Mouse (Mus musculus) CH12.LX (cell line): Measurements from ENCODE around the gene Rd3l. TPM values are rescaled to one million over a fixed set of nuclear protein-coding genes. Genes with fewer than 3 reads are reported as not detected.

Experiments
- DNase-seq: peaks from one replicate; pipeline ENCODE4 v3.0.0-alpha.2; 2013; ENCODE audit errors: extremely low read depth
- H3K27ac ChIP-seq: 2 replicates; pipeline ENCODE4 v1.5.1; 2012; ENCODE audit warnings: low read depth, mild to moderate bottlenecking, control low read depth, moderate library complexity; ENCODE audit not compliant: insufficient read depth
- H3K27me3 ChIP-seq: replicated peaks from 2 replicates; pipeline ENCODE3; 2012; ENCODE audit warnings: inconsistent platforms
- H3K36me3 ChIP-seq, 2 experiments: replicated peaks in 1 of 2; 2 replicates each; pipeline versions ENCODE3 to v1.6.1; 2012; ENCODE audit warnings: inconsistent platforms in 1 of 2, low read length in 1 of 2, mild to moderate bottlenecking in 1 of 2, mixed read lengths in 1 of 2, moderate library complexity in 1 of 2; ENCODE audit not compliant: control insufficient read depth in 1 of 2, insufficient read depth in 1 of 2
- H3K4me1 ChIP-seq, 2 experiments: 2 replicates each; pipeline ENCODE4 v1.6.1; 2012; ENCODE audit warnings: inconsistent platforms in 1 of 2, moderate library complexity in 1 of 2; ENCODE audit not compliant: insufficient read depth in 2 of 2, control insufficient read depth in 1 of 2
- H3K4me2 ChIP-seq: 2 replicates; pipeline ENCODE4 v1.6.1; 2012; ENCODE audit warnings: low read depth, mild to moderate bottlenecking, control low read depth; ENCODE audit not compliant: poor library complexity, insufficient read depth, severe bottlenecking
- H3K4me3 ChIP-seq, 3 experiments: fragments of 150-350 bp in 1 of 3; sonication (generic) in 1 of 3; replicated peaks in 1 of 3; 2 replicates each; pipeline versions ENCODE3 to v1.5.1; 2011 to 2012; ENCODE audit warnings: low read depth in 2 of 3, low read length in 2 of 3, mild to moderate bottlenecking in 2 of 3, moderate library complexity in 2 of 3, control low read depth in 1 of 3, improper control_type of control experiment in 1 of 3, inconsistent platforms in 1 of 3, mixed read lengths in 1 of 3; ENCODE audit not compliant: poor library complexity in 1 of 3
- H3K79me2 ChIP-seq: replicated peaks from 2 replicates; pipeline ENCODE4 v1.6.1; 2012; ENCODE audit warnings: mild to moderate bottlenecking, moderate library complexity; ENCODE audit not compliant: control insufficient read depth, poor library complexity, insufficient read depth, severe bottlenecking; ENCODE audit errors: extremely low read depth
- H3K9ac ChIP-seq: 2 replicates; pipeline ENCODE4 v1.6.1; 2012; ENCODE audit warnings: low read depth, mild to moderate bottlenecking, control low read depth, moderate library complexity; ENCODE audit not compliant: insufficient read depth
- H3K9me3 ChIP-seq: replicated peaks from 2 replicates; pipeline ENCODE3; 2012; ENCODE audit warnings: low read length, inconsistent platforms, mixed read lengths
- BHLHE40 ChIP-seq: IDR thresholded peaks from 2 replicates; pipeline ENCODE4 v1.6.1; 2011; ENCODE audit warnings: mild to moderate bottlenecking, low read depth, low read length, improper control_type of control experiment
- CHD2 ChIP-seq: IDR thresholded peaks from 2 replicates; pipeline ENCODE4 v1.6.1; 2011; ENCODE audit warnings: low read length, improper control_type of control experiment
- ETS1 ChIP-seq: conservative IDR thresholded peaks from 2 replicates; pipeline ENCODE4 v1.6.1; 2012; ENCODE audit warnings: low read depth, mild to moderate bottlenecking, inconsistent platforms, low read length, improper control_type of control experiment, moderate library complexity
- GABPA ChIP-seq: IDR thresholded peaks from 2 replicates; pipeline ENCODE4 v1.6.1; 2012; ENCODE audit warnings: low read depth, low read length, improper control_type of control experiment, inconsistent platforms; ENCODE audit not compliant: insufficient replicate concordance
- IRF4 ChIP-seq: IDR thresholded peaks from 2 replicates; pipeline ENCODE4 v1.6.1; 2014; ENCODE audit warnings: low read depth, mild to moderate bottlenecking, inconsistent platforms, low read length, improper control_type of control experiment
- JUN ChIP-seq: IDR thresholded peaks from 2 replicates; pipeline ENCODE4 v1.6.1; 2011; ENCODE audit warnings: low read depth, mild to moderate bottlenecking, low read length, improper control_type of control experiment, moderate library complexity; ENCODE audit not compliant: insufficient read depth
- MAZ ChIP-seq: IDR thresholded peaks from 2 replicates; pipeline ENCODE4 v1.6.1; 2012; ENCODE audit warnings: low read depth, mild to moderate bottlenecking, inconsistent platforms, low read length, improper control_type of control experiment, moderate library complexity
- MXI1 ChIP-seq: IDR thresholded peaks from 2 replicates; pipeline ENCODE4 v1.6.1; 2011; ENCODE audit warnings: mild to moderate bottlenecking, low read depth, low read length, improper control_type of control experiment
- NELFE ChIP-seq: IDR thresholded peaks from 2 replicates; pipeline ENCODE4 v1.6.1; 2011; ENCODE audit warnings: low read depth, low read length, improper control_type of control experiment
- NRF1 ChIP-seq: IDR thresholded peaks from 2 replicates; pipeline ENCODE4 v1.6.1; 2014; ENCODE audit warnings: low read depth, mild to moderate bottlenecking, inconsistent platforms, low read length, improper control_type of control experiment, moderate library complexity
- PAX5 ChIP-seq: IDR thresholded peaks from 2 replicates; pipeline ENCODE4 v1.6.1; 2012; ENCODE audit warnings: low read length, inconsistent platforms, mixed read lengths
- POLR2A ChIP-seq: IDR thresholded peaks from 2 replicates; pipeline ENCODE4 v1.6.1; 2011; ENCODE audit warnings: low read depth, mild to moderate bottlenecking, improper control_type of control experiment, low read length
- POLR2AphosphoS2 ChIP-seq: IDR thresholded peaks from 2 replicates; pipeline ENCODE4 v1.6.1; 2011; ENCODE audit warnings: low read depth, low read length, improper control_type of control experiment
- RAD21 ChIP-seq: IDR thresholded peaks from 2 replicates; pipeline ENCODE4 v1.6.1; 2011; ENCODE audit warnings: low read depth, mild to moderate bottlenecking, low read length, improper control_type of control experiment, moderate library complexity
- RCOR1 ChIP-seq: conservative IDR thresholded peaks from 2 replicates; pipeline ENCODE4 v1.6.1; 2012; ENCODE audit warnings: low read depth, mild to moderate bottlenecking, inconsistent platforms, low read length, improper control_type of control experiment
- SIN3A ChIP-seq: IDR thresholded peaks from 2 replicates; pipeline ENCODE4 v1.6.1; 2012; ENCODE audit warnings: low read length, improper control_type of control experiment, inconsistent platforms
- SMC3 ChIP-seq: IDR thresholded peaks from 2 replicates; pipeline ENCODE4 v1.6.1; 2011; ENCODE audit warnings: low read depth, low read length, improper control_type of control experiment
- TBP ChIP-seq: conservative IDR thresholded peaks from 2 replicates; pipeline ENCODE4 v1.6.1; 2011; ENCODE audit warnings: low read depth, low read length, improper control_type of control experiment
- UBTF ChIP-seq: IDR thresholded peaks from 2 replicates; pipeline ENCODE4 v1.6.1; 2012; ENCODE audit warnings: low read depth, mild to moderate bottlenecking, inconsistent platforms, low read length, improper control_type of control experiment, moderate library complexity
- USF2 ChIP-seq: conservative IDR thresholded peaks from 2 replicates; pipeline ENCODE4 v1.6.1; 2011; ENCODE audit warnings: low read depth, low read length, improper control_type of control experiment
- ZC3H11A ChIP-seq: IDR thresholded peaks from 2 replicates; pipeline ENCODE4 v1.6.1; 2012; ENCODE audit warnings: low read depth, mild to moderate bottlenecking, inconsistent platforms, low read length, improper control_type of control experiment
- ZNF384 ChIP-seq: IDR thresholded peaks from 2 replicates; pipeline ENCODE4 v1.6.1; 2012; ENCODE audit warnings: low read depth, low read length, improper control_type of control experiment, inconsistent platforms
- dilution Hi-C: fragments of 300-500 bp; cut with MboI; formaldehyde crosslinking; loops from 2 replicates; pipeline ENCODE4 v1.14.3; 2020; ENCODE audit warnings: low sequenced_read_pairs; ENCODE audit not compliant: extremely low pct_unique_long_range_greater_than_20kb, extremely low pct_ligation_motif_present
- in situ Hi-C: fragments of 300-500 bp; cut with MboI; formaldehyde crosslinking; loops from 3 replicates; pipeline ENCODE4 v1.14.3; 2019; ENCODE audit warnings: low sequenced_read_pairs, low pct_ligation_motif_present, low pct_unique_long_range_greater_than_20kb, mixed read lengths
- polyA plus RNA-seq: library from polyadenylated mRNA; unstranded; fragments of >175 nt; gene quantifications from 2 replicates; pipeline ENCODE4 v1.2.1, GENCODE M21; 2012; ENCODE audit warnings: low read depth; ENCODE audit not compliant: insufficient read length
- total RNA-seq, 2 experiments: library from RNA; depleted of rRNA; stranded (reverse); fragments of 300-350 nt in 1 of 2; fragments of >200 nt in 1 of 2; gene quantifications; 2 replicates each; pipeline ENCODE4 v1.2.3; 2012 to 2014

Gene Rd3l
- total and polyA plus RNA-seq, 3 experiments, result not detected

DNA sequence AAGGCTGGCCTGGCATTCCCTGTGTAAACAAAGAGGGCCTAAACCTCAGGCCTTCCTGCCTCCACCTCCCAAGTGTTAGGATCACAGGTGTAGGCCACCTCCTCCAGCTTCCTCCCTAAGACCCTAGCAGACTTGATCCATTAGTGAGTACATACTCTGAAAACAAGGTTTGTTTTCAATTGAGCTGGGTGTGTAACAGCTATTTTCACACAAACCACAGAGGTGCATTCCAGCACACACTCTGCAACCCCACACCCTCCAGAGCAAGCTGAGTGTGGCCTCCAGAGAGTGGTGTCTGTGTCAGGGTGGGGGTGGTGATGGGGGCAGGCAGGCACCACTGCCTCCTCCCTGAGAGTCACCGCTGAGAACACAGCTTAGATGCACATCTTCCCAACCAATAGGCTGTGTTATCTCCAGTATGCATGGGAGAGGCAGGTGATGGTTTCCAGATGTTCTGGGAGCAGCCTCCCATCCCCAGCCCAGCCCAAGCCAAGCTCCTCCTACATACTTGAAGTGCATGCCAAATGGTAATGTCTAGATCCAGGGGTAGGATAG, 42.4 kb downstream of the Rd3l start:
- H3K4me1 ChIP-seq, result peaks cover under 1% of the 10 kb centered on the region in 2 experiments; a peak in 3 of 4 replicates
- H3K4me2 ChIP-seq, result no peak overlapping the region
- H3K4me3 ChIP-seq, result no peak overlapping the region
- no peak for TF ChIP-seq PAX5
- TF ChIP-seq SIN3A, result no peak
- no peak for TF ChIP-seq RAD21
- TF ChIP-seq POLR2AphosphoS2, result no peak
- no peak for TF ChIP-seq BHLHE40
- no peak overlapping the region for H3K9ac ChIP-seq
- DNase-seq, result no peak
- in situ Hi-C loops (loop anchor here (5.0 kb wide), 1 partner anchor 46 kb away; no protein-coding TSS in a partner anchor), dilution Hi-C loops (no loop called here)
- H3K27ac ChIP-seq, result no peak overlapping the region
- no peaks in the 10 kb centered on the region for H3K9me3 ChIP-seq
- no peaks in the 10 kb centered on the region for H3K36me3 ChIP-seq
- peaks cover 5% of the 10 kb centered on the region for H3K27me3 ChIP-seq
- no peaks in the 10 kb centered on the region for H3K79me2 ChIP-seq

DNA sequence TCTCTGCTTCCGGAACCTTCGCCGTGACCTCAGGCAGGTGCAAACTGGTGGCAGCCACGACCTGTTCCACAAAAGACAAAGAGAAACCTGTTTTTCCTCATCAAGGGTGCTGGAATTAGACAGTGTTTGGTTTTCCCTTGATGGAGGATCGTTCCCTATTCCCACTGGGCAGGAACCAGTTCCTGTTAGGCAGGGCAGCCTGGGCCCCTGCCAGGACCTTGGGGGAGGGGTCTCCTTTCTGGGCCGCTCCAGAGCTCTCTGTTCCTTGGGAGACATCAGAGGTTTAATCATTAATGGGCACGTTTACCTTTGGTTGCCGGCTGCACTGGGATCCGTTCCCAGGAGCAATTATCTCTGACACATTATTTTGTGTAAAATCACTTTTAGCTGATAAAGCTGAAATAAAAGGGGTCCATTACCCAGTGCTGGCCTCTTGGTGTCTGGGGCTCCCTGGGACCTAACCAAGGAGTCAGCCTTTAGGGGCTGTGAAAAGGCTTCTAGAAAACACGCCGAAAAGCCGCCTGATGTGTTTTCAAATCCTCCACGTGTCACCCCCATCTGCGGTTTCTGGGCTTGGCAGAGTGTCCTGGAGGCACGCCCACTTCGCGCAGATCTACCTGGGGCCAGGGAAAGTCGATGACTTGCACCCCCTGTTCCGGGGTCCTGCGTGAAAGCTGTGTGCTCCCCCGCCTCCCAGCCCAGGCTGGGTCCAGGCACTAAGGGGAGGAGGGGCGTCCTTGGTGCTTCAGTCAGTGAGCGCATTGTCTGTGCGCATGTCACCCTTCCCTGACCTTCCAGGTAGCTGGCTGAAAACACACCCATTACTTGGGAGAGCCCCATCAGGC, 44.2 kb downstream of the Rd3l start:
- no peaks in the 10 kb centered on the region for H3K36me3 ChIP-seq
- TF ChIP-seq GABPA, result no peak
- TF ChIP-seq SMC3, result no peak
- no peak for TF ChIP-seq CHD2
- no peak for TF ChIP-seq UBTF
- no peak for TF ChIP-seq NELFE
- TF ChIP-seq RCOR1, result no peak
- TF ChIP-seq JUN, result no peak
- TF ChIP-seq ETS1, result no peak
- no peak for TF ChIP-seq IRF4
- no peak for TF ChIP-seq RAD21
- no peak for TF ChIP-seq NRF1
- no peak for TF ChIP-seq BHLHE40
- TF ChIP-seq USF2, result no peak
- TF ChIP-seq ZC3H11A, result no peak
- TF ChIP-seq POLR2AphosphoS2, result no peak
- no peak for TF ChIP-seq POLR2A
- TF ChIP-seq MXI1, result no peak
- no peak for TF ChIP-seq MAZ
- TF ChIP-seq ZNF384, result no peak
- no peak for TF ChIP-seq TBP
- TF ChIP-seq, all 38 proteins: peak for 0
- no peak overlapping the region for H3K4me2 ChIP-seq
- no peak overlapping the region for H3K4me3 ChIP-seq
- no peaks in the 10 kb centered on the region for H3K79me2 ChIP-seq
- peaks cover 14 to 18% of the 10 kb centered on the region in 2 experiments for H3K4me1 ChIP-seq
- no peak overlapping the region for H3K27ac ChIP-seq
- H3K9me3 ChIP-seq, result no peaks in the 10 kb centered on the region
- peaks cover 5% of the 10 kb centered on the region for H3K27me3 ChIP-seq
- no peak for DNase-seq
- dilution Hi-C loops (no loop called here), in situ Hi-C loops (loop anchor here (5.0 kb wide), 1 partner anchor 45 kb away; no protein-coding TSS in a partner anchor)
- no peak overlapping the region for H3K9ac ChIP-seq
